Mouse (Mus musculus) left cerebral cortex, postnatal 14 days (tissue): Measurements from ENCODE around the gene Tia1. TPM values are rescaled to one million over a fixed set of nuclear protein-coding genes. Genes with fewer than 3 reads are reported as not detected.
"Not testable (repeated sequence)": the region's sequence is repeated elsewhere in the genome, so short reads cannot be mapped to it uniquely, and the experiment has no call there.

Experiments
- DNase-seq, 2 experiments: peaks; one replicate each; pipeline ENCODE4 v3.0.0; 2021 to 2022; ENCODE audit warnings: low spot score in 2 of 2, mixed read lengths in 1 of 2
- intact Hi-C: fragments of 180-260 bp; cut with DNase I; formaldehyde crosslinking; loops from one replicate; pipeline ENCODE4 v1.15.1; 2025
- long read RNA-seq, 2 experiments: library from polyadenylated mRNA; stranded (forward); transcript quantifications; one replicate each; pipeline ENCODE4 v2.0.0; 2021
- total RNA-seq, 2 experiments: library from RNA; stranded (reverse); gene quantifications; 2 replicates each; pipeline ENCODE4 v1.2.3; 2021

Gene Tia1
- total RNA-seq: 100 to 1,000 TPM; 106 to 107 TPM
- long read RNA-seq, experiment 1, full-length matches to known transcripts: 28 of 50 reads
- long read RNA-seq, experiment 1, partial matches to known transcripts: 5 of 50 reads
- long read RNA-seq, experiment 1, other reads (novel, unspliced or antisense): 17 of 50 reads
- long read RNA-seq, experiment 2, full-length matches to known transcripts: 26 of 40 reads
- long read RNA-seq, experiment 2, partial matches to known transcripts: 4 of 40 reads
- long read RNA-seq, experiment 2, other reads (novel, unspliced or antisense): 10 of 40 reads

DNA sequence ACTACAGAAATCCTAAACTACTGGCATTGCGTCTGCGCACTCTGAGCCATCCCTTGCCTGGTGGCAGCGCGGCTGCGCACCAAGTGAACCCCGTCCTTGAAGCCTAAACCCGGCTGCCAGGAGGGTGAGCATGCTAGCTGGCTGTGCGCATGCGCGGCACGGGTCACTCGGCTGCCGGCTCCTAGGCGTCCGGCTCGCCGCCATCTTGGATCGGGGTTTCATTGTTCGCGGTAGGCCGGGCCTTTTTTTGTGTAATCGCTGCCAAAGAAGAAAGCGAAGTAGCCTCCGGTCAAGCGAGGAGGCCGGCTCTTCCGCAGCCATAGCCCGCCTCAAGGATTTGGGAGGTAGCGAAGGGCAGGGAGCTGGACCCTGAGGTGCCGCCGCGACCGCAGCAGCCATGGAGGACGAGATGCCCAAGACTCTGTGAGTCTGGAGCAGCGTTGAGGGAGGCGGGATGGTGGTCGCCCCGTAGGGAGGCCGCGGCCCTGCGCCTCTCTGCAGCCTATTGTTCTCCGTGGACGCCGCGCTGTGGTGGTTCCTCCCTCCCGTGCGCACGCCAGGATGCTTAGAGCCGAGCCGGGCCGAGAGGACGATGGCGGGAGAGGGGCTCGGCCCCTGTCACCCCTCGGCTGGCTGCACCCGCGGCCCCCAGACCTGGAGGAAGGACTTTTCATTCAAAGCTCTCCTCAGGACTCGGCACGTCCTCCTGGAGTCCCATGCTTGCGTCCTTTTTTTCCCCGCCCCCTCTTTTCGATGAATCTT lies at the start of gene Tia1:
Gene Tia1 (plus strand): TSS at position 120 of the 762 bp plus-strand sequence.
- intact Hi-C loops: no loop called here
- peak; percentile 98 for DNase-seq

- DNase-seq: no peak
- intact Hi-C loops: loop anchor here (5.0 kb wide), 1 partner anchor 163 kb away; no protein-coding TSS in a partner anchor
Measured at GRCm38 (mm10) chr6:86354948-86355347, 49.1 kb upstream of the Tia1 start.

DNA sequence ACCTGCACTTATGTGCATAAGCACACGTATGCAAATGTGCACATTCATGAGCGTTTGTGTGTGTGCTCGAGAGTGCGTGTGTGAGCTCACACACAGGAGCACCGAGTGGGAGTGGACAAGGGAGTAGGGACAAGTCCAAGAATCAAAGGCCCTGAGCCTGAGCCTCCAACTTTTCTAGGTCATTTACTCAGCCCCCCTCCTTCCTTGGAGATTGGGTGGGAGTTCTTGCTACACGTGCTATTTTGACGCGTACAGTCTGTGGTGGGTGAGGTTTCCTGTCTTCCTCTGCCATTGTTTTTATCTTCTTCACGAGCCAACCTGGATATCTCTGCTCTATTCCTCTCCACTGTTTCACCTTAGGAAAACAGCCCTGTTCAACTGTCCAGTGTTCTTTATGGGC lies 47.1 kb upstream of the Tia1 start:
- no peak for DNase-seq
- intact Hi-C loops: no loop called here

- intact Hi-C loops: loop anchor here (10.0 kb wide), 1 partner anchor 426 kb away; no protein-coding TSS in a partner anchor
- DNase-seq: no peak
Measured at GRCm38 (mm10) chr6:86360691-86361090, 43.3 kb upstream of the Tia1 start.

DNA sequence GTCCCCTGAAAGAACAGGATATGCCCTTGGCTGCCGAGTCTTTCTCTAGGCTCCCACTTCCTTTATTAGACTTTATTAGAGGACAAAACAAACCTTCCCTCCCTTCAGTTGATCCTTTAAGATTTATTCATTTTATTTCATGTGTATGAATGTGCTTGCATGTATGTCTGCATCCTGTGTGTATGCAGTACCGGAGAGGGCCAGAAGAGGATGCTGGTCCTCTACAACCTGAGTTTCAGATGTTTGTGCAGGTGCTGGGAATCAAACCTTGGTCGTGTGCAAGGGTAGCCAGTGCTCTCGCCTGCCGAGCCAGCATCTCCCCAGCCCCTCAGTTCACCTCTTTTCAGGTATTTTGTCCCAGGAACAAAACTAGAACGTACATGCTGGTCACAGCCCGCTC lies 42.6 kb upstream of the Tia1 start:
- intact Hi-C loops: loop anchor here (10.0 kb wide), 1 partner anchor 427 kb away; no protein-coding TSS in a partner anchor

GRCm38 (mm10) chr6:86364442-86365141 lies 39.4 kb upstream of the Tia1 start:
- intact Hi-C loops: loop anchor here (2.0 to 10.0 kb wide), 3 partner anchors 238 to 430 kb away; partner anchors contain the start of gene Add2
- peak; percentile 86 to 88 for DNase-seq

More for the DNA sequence above, 42.6 kb upstream of the Tia1 start:
- DNase-seq: no peak

DNA sequence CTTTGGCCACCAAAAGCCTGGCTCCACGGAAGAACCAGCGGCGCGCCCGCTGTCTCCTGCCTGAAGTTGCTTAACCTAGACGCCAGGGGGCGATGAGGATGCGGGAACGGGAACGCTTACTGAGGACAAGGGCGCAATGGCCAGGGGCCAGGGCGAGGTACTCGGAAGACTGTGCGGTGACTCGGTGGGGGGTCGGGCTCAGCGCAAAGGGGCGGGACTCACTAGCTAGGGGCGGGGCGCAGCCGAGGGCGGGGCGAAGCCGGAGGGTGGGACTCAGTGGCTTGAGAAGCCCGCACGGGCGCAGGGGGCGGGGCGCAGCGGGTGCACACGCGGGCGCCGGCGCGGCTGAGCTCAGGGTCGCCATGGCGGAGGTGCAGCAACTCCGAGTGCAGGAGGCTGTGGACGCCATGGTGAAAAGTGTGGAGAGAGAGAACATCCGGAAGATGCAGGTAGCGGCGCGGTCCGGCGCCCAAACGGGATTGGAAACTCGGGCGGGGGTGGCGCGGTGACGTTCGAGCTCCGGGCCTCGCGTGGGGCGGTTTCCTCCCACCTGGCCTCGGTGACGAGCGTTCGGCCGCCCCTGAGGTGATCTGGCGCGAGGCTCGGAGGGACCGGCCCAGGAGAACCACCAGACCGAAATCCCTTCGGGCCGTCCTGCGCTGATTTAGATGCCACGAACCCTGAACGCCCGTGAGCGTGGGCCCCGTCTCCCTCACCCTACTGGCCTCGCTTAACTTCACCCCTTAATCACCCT lies 38.5 kb upstream of the Tia1 start, which contains the start of gene Fam136a:
Gene Fam136a (plus strand): TSS at position 276 of the 754 bp plus-strand sequence.
- DNase-seq: peak; percentile 92 to 93
- intact Hi-C loops: loop anchor here (2.0 to 10.0 kb wide), 3 partner anchors 239 to 431 kb away; partner anchors contain the start of gene Add2

DNA sequence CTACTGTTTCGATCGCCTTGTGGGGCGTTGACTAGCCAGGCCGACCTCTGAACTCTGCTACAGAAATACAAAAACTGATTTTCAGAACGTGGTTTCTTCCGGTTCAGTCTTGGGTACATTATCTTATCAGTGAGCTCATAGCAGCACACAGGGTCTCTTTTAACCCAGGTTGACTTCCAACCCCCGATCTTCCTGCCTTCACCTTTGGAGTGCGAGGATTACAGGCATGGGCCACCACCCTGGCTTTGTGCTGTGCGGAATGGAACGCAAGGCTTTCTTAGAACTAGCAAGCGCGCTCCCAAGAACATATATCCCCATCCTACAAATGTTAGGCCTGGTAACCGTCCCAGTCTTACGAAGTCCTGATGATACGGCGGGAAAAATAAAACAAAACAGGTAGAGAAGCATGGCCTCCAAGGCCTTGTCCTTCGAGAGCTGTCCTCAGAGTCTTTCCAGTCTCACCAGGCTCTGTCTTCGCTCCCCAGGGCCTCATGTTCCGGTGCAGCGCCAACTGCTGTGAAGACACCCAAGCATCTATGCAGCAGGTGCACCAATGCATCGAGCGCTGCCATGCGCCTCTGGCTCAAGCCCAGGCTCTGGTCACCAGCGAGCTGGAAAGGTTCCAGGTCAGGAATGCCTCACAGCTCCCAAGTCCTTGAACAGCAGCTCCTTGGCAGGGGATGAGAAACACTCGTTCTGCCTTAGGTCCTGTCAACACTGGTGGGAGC lies 37.7 kb upstream of the Tia1 start:
- DNase-seq: peak; percentile 32 to 44
- intact Hi-C loops: loop anchor here (5.0 to 10.0 kb wide), 2 partner anchors 339 to 431 kb away; partner anchors contain the start of gene Add2

DNA sequence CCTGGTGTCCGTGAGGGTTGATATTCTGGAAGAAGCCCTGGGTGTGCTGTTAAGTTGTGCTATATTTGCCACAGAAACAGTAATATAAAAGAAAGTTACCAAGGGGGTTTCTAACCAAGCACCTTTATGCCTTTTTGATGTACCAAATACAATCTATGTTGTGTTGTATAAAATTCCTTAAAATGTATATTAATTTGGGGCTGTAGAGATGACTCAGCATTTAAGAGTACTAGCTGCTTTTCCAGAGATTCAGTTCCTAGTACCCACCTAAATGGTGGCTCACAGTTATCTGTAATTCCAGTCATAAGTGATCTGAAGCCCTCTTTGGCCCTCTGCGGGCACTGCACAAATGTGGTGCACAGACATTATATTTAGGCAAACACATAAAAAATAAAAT lies 37.2 kb upstream of the Tia1 start:
- no peak for DNase-seq
- intact Hi-C loops: loop anchor here (5.0 to 10.0 kb wide), 2 partner anchors 340 to 432 kb away; partner anchors contain the start of gene Add2

DNA sequence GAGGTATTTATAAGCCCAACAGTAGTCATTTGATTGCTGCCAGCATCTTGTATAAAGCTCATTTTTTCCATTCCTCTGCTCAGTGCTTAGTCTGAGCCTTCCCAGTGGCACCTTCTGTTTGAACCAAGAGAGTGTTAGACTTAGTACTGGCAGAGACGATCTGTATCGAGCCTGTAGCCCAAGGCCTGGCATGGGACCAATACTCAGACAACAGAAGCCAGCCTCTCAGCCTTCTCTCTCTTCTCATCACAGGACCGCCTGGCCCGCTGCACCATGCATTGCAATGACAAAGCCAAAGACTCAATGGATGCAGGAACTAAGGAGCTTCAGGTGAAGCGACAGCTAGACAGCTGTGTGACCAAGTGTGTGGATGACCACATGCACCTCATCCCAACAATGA lies 35.5 kb upstream of the Tia1 start:
- intact Hi-C loops: loop anchor here (5.0 to 10.0 kb wide), 2 partner anchors 341 to 434 kb away; partner anchors contain the start of gene Add2
- DNase-seq: peak in 1 of 2 experiments; percentile 48

DNA sequence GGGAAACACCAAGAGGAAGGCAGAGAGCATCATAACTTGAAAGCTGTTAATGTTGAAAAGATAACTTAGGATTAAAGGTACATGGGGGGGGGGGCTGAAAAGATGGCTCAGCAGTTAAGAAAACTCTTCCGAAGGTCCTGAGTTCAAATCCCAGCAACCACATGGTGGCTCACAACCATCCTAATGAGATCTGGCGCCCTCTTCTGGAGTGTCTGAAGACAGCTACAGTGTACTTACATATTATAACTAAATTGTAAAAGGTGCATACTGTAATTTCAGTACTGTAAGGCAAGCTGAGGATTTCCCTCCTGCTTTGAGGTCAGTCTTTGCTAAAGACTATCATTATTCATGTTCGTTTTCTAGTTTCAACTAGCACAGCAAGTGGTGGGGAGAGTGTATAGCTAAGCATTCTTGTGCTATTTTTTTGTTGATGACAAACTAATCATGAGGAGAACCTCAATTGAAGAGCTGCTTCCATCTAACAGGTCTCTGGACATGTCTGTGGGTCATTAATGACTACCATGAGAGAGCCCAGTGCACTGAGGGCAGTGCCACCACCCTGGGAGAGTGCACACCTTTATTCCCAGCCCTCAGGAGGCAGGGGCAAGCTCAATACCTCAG lies 33.8 kb upstream of the Tia1 start:
- intact Hi-C loops: no loop called here
- no peak for DNase-seq

DNA sequence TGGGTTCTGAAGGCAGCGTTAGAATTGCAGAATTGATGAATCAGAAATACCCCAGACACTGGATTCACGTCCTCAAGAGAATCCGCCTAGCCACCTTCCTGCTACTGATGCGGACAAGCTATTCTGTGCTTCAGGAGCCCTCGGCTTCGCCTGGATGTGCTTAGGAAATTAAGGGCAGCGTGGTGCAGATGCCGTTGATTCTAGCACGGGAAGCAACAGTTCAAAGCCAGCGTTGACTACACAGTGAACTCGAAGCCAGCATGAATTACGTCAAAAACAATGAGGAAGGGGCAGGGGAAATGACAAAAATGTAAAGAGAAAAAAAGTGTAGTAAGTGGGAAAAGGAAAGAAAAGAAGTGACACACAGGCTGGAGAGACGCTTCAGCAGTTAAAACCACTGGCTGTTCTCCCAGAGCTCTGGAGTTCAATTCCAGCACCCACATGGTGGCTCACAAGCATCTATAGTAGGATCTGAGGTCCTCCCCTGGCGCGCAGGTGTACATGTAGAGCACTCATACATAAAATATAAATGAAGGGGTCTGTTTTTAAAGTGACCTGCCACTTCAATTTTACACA lies 33.2 kb upstream of the Tia1 start, which contains the start of gene Snrpg:
Gene Snrpg (plus strand): TSS at position 541 of the 576 bp plus-strand sequence.
- no peak for DNase-seq
- intact Hi-C loops: no loop called here

GRCm38 (mm10) chr6:86371340-86371911 lies 32.6 kb upstream of the Tia1 start:
- intact Hi-C loops: no loop called here
- peak; percentile 97 to 98 for DNase-seq

DNA sequence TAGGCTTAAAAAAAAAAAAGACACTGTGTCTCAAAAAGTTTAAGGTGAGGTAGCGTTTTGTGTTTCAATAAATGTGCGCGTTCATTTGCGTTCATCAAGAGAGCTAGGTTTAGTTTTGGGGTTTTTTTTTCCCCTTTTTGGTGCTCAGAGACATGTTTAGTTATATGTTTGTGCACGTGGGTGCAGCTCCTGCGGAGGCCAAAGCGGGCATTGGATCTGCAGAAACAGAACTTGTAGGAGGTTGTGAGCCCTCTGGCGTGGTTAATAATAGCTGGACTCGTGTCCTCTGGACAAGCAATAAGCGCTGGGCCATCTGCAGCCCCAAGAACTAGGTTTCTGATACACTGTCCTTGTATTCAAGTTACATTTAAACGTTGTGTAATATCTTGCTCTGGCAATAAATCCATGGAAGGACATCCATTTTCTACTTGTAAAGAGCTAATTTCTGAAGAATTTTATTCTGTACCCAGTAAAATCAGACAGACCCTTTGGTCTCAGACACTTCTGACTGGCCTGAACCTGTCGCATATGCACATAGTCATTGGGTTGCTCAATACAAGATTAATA lies 32.0 kb upstream of the Tia1 start:
- intact Hi-C loops: no loop called here
- DNase-seq: no peak

- intact Hi-C loops: no loop called here
- no peak for DNase-seq
Measured at GRCm38 (mm10) chr6:86373556-86373955, 30.5 kb upstream of the Tia1 start.

- intact Hi-C loops: no loop called here
- no peak for DNase-seq
Measured at GRCm38 (mm10) chr6:86378341-86378740, 25.7 kb upstream of the Tia1 start.

- intact Hi-C loops, DNase-seq: not testable (repeated sequence)
Measured at GRCm38 (mm10) chr6:86380112-86380511, 23.9 kb upstream of the Tia1 start.
